Mouse (Mus musculus) cortical plate, adult 2 months (tissue): ENCODE data around the gene Sult2b1.

Experiments used
- CTCF ChIP-seq: fragments of 200-500 bp; IDR thresholded peaks from 2 replicates; pipeline ENCODE4 v1.5.1; 2011; ENCODE audit warnings: mild to moderate bottlenecking, control low read depth, low read length; ENCODE audit not compliant: insufficient read depth; ENCODE audit errors: extremely low read depth
- POLR2A ChIP-seq: fragments of 200-500 bp; IDR thresholded peaks from 2 replicates; pipeline ENCODE4 v1.6.1; 2011; ENCODE audit warnings: mild to moderate bottlenecking, low read length, control low read depth; ENCODE audit not compliant: insufficient read depth; ENCODE audit errors: extremely low read depth

DNA sequence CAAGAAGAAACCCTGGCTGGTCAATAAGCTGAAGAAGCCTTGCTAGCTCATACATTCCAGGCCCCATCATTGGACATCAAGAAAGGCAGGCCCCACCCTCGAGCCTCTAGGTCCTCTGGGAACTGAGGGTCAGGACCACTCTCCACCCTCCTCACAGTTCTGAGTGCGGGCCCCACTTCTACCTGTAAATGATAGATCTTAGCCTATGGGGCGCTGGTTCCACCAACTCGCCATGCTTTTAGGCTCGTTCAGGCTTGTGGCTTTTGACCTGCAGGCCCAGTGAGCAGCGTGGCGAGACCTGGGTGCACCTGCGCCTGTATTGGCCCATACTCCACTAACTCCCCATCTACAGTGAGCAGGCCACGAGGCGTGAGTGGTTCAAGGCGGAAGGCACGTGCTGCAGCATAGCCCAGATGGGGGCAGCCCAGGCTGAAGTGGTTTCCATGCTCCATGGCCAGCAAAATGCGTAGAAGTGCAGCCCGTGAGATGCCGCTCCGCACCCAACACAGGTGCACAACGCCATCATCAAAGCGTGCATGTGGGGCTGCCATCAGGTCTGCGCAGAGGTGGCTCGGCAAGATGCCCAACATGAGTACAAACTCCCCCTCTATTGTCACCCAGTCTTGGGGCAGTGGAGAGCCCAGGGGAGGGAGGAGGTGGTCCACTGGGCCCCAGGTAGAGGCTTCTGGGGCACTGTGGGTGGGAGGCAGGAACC is 73.8 kb downstream of the Sult2b1 start:
- TF ChIP-seq CTCF (no peak), POLR2A (peak; percentile 58)
